Mouse (Mus musculus): Measurements from ENCODE around the gene Dusp28. TPM values are rescaled to one million over a fixed set of nuclear protein-coding genes. Genes with fewer than 3 reads are reported as not detected.

The Dusp28 gene
- 11.9 and 12.9 TPM in 2 replicates for polyA plus RNA-seq (2016; fragmentation: Nextera tagmentation; extraction: Ambion mirVana)

DNA sequence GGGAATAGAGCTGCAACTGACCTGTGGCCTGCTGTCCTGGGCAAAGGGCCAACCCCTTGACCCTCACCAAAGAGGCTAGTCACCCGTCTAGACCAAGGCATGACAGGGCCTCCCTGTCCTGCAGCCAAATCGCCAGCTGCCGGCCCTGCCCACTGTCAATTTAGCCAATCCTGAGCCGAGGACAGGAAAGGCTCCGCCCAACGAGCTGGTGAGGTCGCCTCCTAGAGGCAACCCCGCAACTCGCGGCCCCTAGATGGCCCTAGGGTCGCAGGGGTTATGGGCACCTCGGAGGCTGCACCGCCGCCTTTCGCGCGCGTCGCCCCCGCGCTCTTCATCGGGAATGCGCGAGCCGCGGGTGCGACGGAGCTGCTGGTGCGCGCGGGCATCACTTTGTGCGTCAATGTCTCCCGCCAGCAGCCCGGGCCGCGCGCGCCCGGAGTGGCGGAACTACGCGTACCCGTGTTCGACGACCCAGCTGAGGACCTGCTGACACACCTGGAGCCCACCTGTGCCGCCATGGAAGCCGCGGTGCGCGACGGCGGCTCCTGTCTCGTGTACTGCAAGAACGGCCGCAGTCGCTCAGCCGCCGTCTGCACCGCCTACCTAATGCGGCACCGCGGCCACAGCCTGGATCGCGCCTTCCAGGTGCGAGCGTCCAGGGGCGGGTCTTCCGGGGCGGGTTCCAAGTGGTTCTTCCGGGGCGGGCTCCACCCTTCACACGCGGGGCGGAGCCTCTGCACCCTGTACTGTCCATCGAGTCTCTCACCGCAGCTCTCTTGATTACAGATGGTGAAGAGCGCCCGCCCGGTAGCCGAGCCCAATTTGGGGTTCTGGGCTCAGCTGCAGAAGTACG lies at the start of gene Dusp28:
Dusp28 (plus strand) TSS at position 203 of the 853 bp plus-strand sequence.
- H3K27me3 ChIP-seq = peaks cover 5% of the 10 kb centered on the region; the same call in 1 of the 2 replicates
- peaks cover 37% of the 10 kb centered on the region for H3K4me1 ChIP-seq
- under 1% methylated on average over 81 of the region's 81 CpGs for WGBS
- peak within 1 kb of the TSS; percentile 78 for H3K9ac ChIP-seq
- no peaks in the 10 kb centered on the region for H3K9me3 ChIP-seq (replicated peaks)
- peak within 1 kb of the TSS; percentile 88 for H3K27ac ChIP-seq
- peak within 1 kb of the TSS; percentile 85 for H3K4me3 ChIP-seq
- peak within 1 kb of the TSS; percentile 85 for H3K4me2 ChIP-seq (replicated peaks)
- peak; percentile 90 for ATAC-seq (ENCODE audit: low FRiP score)
- H3K36me3 ChIP-seq = no peaks in the 10 kb centered on the region

DNA sequence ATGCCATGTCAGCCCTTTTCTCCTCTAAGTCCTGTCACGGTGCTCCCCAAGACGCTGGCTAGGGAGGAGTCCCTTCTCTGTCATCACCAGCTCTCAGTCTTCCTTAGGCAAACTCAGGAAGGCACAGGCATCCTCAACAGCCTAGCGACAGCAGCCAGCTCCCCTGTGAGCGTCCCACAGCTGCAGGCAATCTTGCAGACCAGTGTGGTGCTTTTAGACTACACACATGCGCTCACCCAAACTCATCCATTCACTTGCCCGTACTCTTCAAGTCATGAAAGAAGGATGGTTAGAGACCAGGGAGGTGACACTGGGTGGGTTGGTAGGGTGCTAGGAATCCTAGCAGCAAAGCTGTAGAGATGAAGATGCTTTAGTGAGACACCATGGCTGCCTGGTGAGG lies 45.3 kb upstream of the Dusp28 start:
- H3K36me3 ChIP-seq = peaks cover 40% of the 10 kb centered on the region

DNA sequence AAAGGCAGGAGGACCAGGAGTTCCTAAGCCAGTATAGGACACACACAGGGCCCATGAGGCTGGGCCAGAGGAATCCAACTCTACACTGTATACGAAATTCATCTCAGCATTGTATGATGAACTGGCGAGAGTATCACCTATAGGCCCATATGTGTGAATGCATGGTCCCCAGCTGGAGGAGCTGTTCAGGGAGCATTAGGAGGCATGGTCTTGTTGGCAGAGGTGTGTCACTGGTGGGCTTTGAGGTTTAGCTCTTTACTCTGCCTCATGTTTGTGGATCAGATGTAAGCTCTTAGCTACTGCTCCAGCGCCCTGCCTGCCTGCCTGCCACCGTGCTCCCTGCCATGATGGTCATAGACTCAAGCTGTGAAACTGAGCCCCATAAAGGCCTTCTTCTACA lies 43.5 kb upstream of the Dusp28 start:
- Histone ChIP-seq H3K4me1 (peaks cover 7% of the 10 kb centered on the region; the same call in 1 of the 2 replicates), H3K27me3 (no peaks in the 10 kb centered on the region), H3K36me3 (peaks cover 22% of the 10 kb centered on the region), H3K27ac (no peak overlapping the region), H3K9me3 (replicated peaks) (no peaks in the 10 kb centered on the region), H3K9ac (no peak overlapping the region), H3K4me3 (no peak overlapping the region), H3K4me2 (replicated peaks) (no peak overlapping the region)
- 92% methylated on average over 4 of the region's 4 CpGs for WGBS
- no peak for ATAC-seq (ENCODE audit: low FRiP score)

More for the DNA sequence above, 45.3 kb upstream of the Dusp28 start:
- Histone ChIP-seq H3K9ac (no peak overlapping the region), H3K4me2 (replicated peaks) (no peak overlapping the region), H3K27me3 (no peaks in the 10 kb centered on the region), H3K9me3 (replicated peaks) (no peaks in the 10 kb centered on the region), H3K27ac (no peak overlapping the region), H3K4me3 (no peak overlapping the region), H3K4me1 (peaks cover 7% of the 10 kb centered on the region; the same call in 1 of the 2 replicates)
- WGBS = 69% methylated on average over 6 of the region's 6 CpGs
- ATAC-seq (ENCODE audit: low FRiP score) = no peak

DNA sequence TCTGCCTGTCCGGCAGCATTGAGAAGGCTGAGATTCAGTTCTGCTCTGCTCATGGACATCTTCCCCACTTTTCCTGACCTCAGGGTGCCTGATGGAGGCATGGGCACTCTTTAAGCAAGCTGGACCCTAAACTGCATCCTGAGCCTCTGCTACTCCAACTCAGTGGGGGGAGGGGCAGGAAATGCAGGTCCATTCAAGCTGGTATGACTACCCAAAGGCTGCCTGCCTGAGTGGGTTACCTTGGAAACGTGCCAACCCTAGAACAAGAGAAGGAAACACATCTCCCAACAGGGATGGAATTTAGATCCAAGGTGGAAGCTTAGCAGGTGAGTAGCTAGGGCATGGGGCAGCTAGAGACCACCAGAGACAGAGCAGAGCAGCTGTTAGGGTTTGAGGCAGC lies 40.6 kb upstream of the Dusp28 start:
- ATAC-seq (ENCODE audit: low FRiP score) = no peak
- WGBS = 76% methylated on average over 2 of the region's 2 CpGs
- no peaks in the 10 kb centered on the region for H3K27me3 ChIP-seq
- no peaks in the 10 kb centered on the region for H3K36me3 ChIP-seq
- no peak overlapping the region for H3K27ac ChIP-seq
- no peaks in the 10 kb centered on the region for H3K9me3 ChIP-seq (replicated peaks)
- no peak overlapping the region for H3K9ac ChIP-seq
- peaks cover 7% of the 10 kb centered on the region; the same call in 1 of the 2 replicates for H3K4me1 ChIP-seq
- H3K4me2 ChIP-seq (replicated peaks) = no peak overlapping the region
- H3K4me3 ChIP-seq = no peak overlapping the region

DNA sequence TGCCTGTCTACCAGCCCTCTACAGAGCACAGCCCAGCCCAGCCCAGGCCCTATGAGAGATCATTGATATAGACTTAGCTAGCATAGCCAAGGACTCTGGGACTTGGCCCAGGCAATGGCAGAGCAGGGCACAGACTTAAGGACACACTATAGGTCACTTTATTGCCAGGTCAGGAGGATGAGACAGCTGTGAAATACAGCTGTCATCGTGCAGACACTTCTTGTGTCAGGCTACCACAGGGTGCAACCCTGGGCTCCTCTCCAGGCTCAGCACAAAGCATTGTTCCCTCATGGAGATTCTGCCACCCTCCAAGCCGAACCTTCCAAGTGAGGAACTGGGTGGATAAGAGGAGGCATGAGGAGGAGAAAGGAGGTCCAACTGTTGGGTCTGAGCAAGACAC lies 36.8 kb upstream of the Dusp28 start:
- Histone ChIP-seq H3K36me3 (no peaks in the 10 kb centered on the region), H3K4me2 (replicated peaks) (no peak overlapping the region), H3K27me3 (no peaks in the 10 kb centered on the region), H3K9ac (no peak overlapping the region), H3K4me3 (no peak overlapping the region), H3K27ac (no peak overlapping the region), H3K4me1 (peaks cover 7% of the 10 kb centered on the region; the same call in 1 of the 2 replicates), H3K9me3 (replicated peaks) (no peaks in the 10 kb centered on the region)
- WGBS = 76% methylated on average over 2 of the region's 2 CpGs
- no peak for ATAC-seq (ENCODE audit: low FRiP score)

DNA sequence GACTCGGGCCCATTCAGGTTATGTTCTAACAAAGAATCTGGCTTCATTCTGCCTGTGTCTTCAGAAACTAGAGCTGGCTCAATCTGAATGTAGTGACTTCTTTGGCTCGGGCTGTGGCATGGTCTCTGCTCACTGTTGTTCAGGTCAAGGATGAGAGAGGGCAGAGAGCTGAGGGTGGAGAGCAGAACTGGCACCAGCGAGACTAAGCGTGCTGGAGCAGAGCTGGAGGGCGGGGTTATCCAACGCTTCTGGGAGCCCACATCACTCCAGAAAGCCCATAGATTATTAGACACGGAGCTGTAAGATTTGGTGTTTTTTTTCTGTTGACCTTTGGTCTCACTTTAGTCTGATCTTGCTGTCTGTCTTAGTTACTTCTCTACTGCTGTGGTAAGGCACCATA lies 34.1 kb upstream of the Dusp28 start:
- 89% methylated on average over 7 of the region's 7 CpGs for WGBS

DNA sequence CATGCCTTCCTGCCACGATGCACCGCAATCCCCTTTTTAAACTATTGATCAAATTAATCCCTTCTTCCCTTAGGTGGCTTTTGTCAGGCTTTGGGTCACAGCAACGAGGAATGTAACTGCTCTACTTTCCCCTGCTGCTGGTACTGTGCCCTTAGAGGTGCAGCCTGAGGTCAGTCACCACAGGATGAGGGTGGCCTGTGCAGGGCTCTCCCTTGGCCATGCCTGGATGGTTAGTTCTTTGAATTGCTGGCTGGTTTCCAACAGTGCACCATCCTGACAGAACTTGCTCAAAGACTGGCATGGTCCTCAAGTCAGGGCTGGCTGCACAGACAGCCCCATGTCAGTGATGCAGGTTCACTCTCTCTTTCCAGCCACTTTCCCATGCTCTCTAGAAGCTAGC lies 32.8 kb upstream of the Dusp28 start:
- Histone ChIP-seq H3K27ac (no peak overlapping the region), H3K27me3 (no peaks in the 10 kb centered on the region), H3K36me3 (no peaks in the 10 kb centered on the region), H3K4me2 (replicated peaks) (no peak overlapping the region), H3K9me3 (replicated peaks) (no peaks in the 10 kb centered on the region), H3K4me3 (no peak overlapping the region), H3K9ac (no peak overlapping the region), H3K4me1 (0 out of 2 replicates have a peak, but pooled peaks cover 2% of the 10 kb centered on the region)
- ATAC-seq (ENCODE audit: low FRiP score) = no peak
- 79% methylated on average over 3 of the region's 3 CpGs for WGBS

More for the DNA sequence above, 34.1 kb upstream of the Dusp28 start:
- Histone ChIP-seq H3K9ac (no peak overlapping the region), H3K27ac (no peak overlapping the region), H3K4me2 (replicated peaks) (no peak overlapping the region), H3K4me1 (0 out of 2 replicates have a peak, but pooled peaks cover 2% of the 10 kb centered on the region), H3K27me3 (no peaks in the 10 kb centered on the region), H3K36me3 (no peaks in the 10 kb centered on the region), H3K9me3 (replicated peaks) (no peaks in the 10 kb centered on the region), H3K4me3 (no peak overlapping the region)
- no peak for ATAC-seq (ENCODE audit: low FRiP score)

DNA sequence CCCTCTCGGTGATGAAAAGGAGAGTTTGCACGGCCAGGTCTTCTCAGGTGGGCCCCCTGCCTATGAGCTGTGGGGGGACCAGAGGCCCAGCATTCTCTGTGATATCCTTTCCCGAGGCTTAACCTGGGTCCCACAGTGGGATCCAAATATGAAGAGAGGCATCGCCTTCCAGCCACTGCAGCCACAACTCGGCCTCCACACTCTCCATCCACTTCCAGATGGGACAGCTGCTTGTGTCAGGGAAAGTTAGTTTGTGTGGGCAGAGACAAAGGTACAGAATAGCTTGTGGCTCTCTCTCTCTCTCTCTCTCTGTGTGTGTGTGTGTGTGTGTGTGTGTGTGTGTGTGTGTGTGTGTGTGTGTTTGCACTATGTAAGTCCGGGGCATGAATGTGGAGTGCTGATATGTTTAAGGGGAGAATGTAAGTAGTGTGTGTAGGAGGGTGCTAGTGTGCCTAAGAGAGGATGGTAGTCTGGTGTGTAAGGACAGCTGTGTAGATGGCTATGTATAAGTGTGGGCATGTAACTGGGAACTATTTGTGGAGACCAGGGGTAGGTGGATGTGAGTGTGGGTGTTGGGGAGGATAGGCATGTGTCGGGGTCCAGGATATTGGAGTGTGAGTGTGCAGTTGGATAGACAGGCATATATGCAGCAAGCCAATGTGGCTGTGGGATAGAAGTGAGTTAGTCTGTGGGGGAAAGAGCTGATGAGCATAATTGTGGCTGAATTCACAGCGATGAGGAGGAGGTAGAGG lies 31.2 kb upstream of the Dusp28 start:
- 74% methylated on average over 8 of the region's 8 CpGs for WGBS
- H3K4me3 ChIP-seq = no peak overlapping the region
- no peaks in the 10 kb centered on the region for H3K27me3 ChIP-seq
- H3K36me3 ChIP-seq = no peaks in the 10 kb centered on the region
- ATAC-seq (ENCODE audit: low FRiP score) = no peak
- H3K9me3 ChIP-seq (replicated peaks) = no peaks in the 10 kb centered on the region
- 0 out of 2 replicates have a peak, but pooled peaks cover 2% of the 10 kb centered on the region for H3K4me1 ChIP-seq
- H3K9ac ChIP-seq = no peak overlapping the region
- H3K4me2 ChIP-seq (replicated peaks) = no peak overlapping the region
- no peak overlapping the region for H3K27ac ChIP-seq

DNA sequence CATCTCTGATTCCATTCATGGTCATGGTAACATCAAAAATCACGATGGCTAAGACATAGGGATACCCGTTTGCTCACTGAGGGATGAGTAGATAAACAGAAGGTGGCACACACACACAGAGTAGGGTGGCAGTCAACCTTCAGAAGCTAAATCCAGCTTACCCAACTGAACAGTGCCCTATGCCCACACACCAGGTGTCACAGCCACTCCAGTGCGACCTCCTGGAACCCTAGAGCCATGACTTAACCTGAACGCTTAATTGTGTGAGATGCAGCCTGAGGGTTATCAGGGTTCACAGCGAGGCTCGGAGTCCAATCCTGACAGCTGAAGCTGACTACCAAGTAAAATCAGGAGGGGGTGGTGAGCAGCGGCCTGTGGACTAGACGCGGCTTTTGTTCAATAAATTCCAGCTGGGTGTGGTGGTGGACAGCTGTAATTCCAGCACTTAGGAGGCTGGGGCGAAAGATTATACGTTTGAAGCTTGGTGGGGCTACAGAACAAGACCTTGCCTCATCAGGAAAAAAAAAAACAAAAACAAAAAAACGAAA lies 29.3 kb upstream of the Dusp28 start:
- Histone ChIP-seq H3K9ac (no peak overlapping the region), H3K4me1 (0 out of 2 replicates have a peak, but pooled peaks cover 2% of the 10 kb centered on the region), H3K4me3 (no peak overlapping the region), H3K27ac (no peak overlapping the region), H3K9me3 (replicated peaks) (no peaks in the 10 kb centered on the region), H3K27me3 (no peaks in the 10 kb centered on the region), H3K36me3 (no peaks in the 10 kb centered on the region), H3K4me2 (replicated peaks) (no peak overlapping the region)
- no peak for ATAC-seq (ENCODE audit: low FRiP score)
- 67% methylated on average over 12 of the region's 12 CpGs for WGBS

DNA sequence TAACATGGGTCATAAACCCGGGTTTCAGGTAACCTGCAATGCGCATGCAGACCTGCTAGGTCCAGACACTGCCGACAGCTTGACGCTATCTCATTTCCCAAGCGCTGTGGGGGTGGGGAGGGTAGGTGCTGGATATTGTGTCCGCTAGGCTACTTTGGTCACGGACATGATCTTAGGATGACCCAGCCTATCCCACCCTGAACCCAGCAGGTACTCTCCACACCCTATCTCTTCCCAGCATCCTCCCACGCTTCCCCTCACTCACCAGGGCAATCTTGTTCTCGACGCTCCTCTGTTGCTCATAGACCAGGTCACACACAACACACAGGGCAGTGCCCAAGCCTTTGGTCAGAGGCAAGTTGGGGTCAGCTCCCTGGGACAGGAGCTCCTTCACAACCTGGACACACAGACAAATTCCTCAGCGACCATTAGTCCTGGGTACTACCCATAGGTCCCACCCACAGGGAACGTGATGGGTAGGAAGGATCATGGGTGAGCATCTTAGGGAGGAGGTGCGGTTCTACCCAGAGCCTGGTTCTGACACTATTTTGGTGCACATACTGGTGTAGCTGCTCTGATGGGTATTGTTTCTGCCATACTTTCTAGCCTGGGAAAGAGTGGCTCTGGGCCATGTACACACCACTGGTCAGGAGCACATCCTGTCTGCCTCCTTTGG lies 28.6 kb upstream of the Dusp28 start:
- Histone ChIP-seq H3K27me3 (no peaks in the 10 kb centered on the region), H3K9me3 (replicated peaks) (no peaks in the 10 kb centered on the region), H3K4me2 (replicated peaks) (no peak overlapping the region), H3K4me3 (no peak overlapping the region), H3K27ac (no peak overlapping the region), H3K36me3 (no peaks in the 10 kb centered on the region), H3K4me1 (0 out of 2 replicates have a peak, but pooled peaks cover 2% of the 10 kb centered on the region), H3K9ac (no peak overlapping the region)
- ATAC-seq (ENCODE audit: low FRiP score) = no peak
- WGBS = 86% methylated on average over 13 of the region's 13 CpGs

DNA sequence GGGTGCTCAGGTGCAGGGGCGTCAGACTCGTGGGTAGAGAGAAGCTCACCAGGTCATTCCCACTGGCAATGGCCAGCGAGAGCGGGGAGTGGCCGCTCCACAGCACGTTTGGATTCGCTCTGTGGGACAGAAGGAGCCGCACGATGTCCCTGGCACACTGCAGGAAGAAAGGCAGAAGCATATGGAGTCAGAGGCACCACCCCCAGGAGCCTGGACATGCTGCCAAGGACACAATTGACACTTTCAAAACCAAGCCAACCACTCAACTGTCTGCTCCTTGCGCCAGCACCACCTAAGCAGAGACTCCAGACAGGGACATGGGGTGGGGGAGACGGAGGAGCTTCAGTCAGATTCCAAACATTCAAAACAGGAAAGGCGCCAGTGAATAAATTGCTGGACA lies 27.5 kb upstream of the Dusp28 start:
- Histone ChIP-seq H3K9me3 (replicated peaks) (no peaks in the 10 kb centered on the region), H3K9ac (no peak overlapping the region), H3K4me2 (replicated peaks) (no peak overlapping the region), H3K4me1 (0 out of 2 replicates have a peak, but pooled peaks cover 2% of the 10 kb centered on the region), H3K4me3 (no peak overlapping the region), H3K27me3 (no peaks in the 10 kb centered on the region), H3K27ac (no peak overlapping the region), H3K36me3 (no peaks in the 10 kb centered on the region)
- no peak for ATAC-seq (ENCODE audit: low FRiP score)
- 92% methylated on average over 12 of the region's 12 CpGs for WGBS
